Mouse (Mus musculus) lung, embryonic 14.5 days (tissue): Measurements from ENCODE around the gene Fhit. TPM values are rescaled to one million over a fixed set of nuclear protein-coding genes. Genes with fewer than 3 reads are reported as not detected.

Experiments used
- ATAC-seq: fragments of 200-750 bp; cut with Nextera tagmentation; 2 replicates; pipeline ENCODE4 v1.8.0; 2017; ENCODE audit warnings: mild to moderate bottlenecking, moderate TSS enrichment, moderate library complexity; ENCODE audit not compliant: insufficient read depth
- DNase-seq: peaks from one replicate; pipeline ENCODE4 v3.0.0-alpha.2; 2015
- H3K27ac ChIP-seq: fragments of 300-500 bp; sonication (generic); 2 replicates; pipeline ENCODE4 v1.5.1; 2014; ENCODE audit warnings: low read depth, mild to moderate bottlenecking, moderate library complexity
- H3K27me3 ChIP-seq: fragments of 300-500 bp; sonication (generic); 2 replicates; pipeline ENCODE4 v1.6.1; 2014; ENCODE audit warnings: low read length, control low read depth; ENCODE audit not compliant: insufficient read depth
- H3K36me3 ChIP-seq: fragments of 300-500 bp; sonication (generic); 2 replicates; pipeline ENCODE4 v1.6.1; 2014; ENCODE audit warnings: control low read depth; ENCODE audit not compliant: insufficient read depth
- H3K4me1 ChIP-seq: fragments of 300-500 bp; sonication (generic); 2 replicates; pipeline ENCODE4 v1.6.1; 2014; ENCODE audit warnings: antibody characterized with exemption, control low read depth; ENCODE audit not compliant: insufficient read depth
- H3K4me2 ChIP-seq: fragments of 300-500 bp; sonication (generic); 2 replicates; pipeline ENCODE4 v1.6.1; 2014; ENCODE audit warnings: mild to moderate bottlenecking
- H3K4me3 ChIP-seq: fragments of 300-500 bp; sonication (generic); 2 replicates; pipeline ENCODE4 v1.5.1; 2014; ENCODE audit warnings: low read depth, low read length
- H3K9ac ChIP-seq: fragments of 300-500 bp; sonication (generic); 2 replicates; pipeline ENCODE4 v1.6.1; 2014
- H3K9me3 ChIP-seq: fragments of 300-500 bp; sonication (generic); 2 replicates; pipeline ENCODE4 v1.6.1; 2016; ENCODE audit warnings: low read depth, low read length, control low read depth
- CTCF ChIP-seq: IDR thresholded peaks from 2 replicates; pipeline ENCODE4 v1.5.1; 2016; ENCODE audit warnings: antibody characterized with exemption, low read depth
- WGBS: fragments of 180-500 bp; shearing (Covaris S2); extraction: QIAGEN DNeasy Blood & Tissue Kit; methylation state at CpG from one replicate; pipeline ENCODE4 v1.1.7; 2014; 5-methylcytosine and 5-hydroxymethylcytosine counted together
- polyA plus RNA-seq: library from polyadenylated mRNA; unstranded; fragments of >200 nt; fragmentation: Nextera tagmentation; extraction: Ambion mirVana; gene quantifications from 2 replicates; pipeline ENCODE4 v1.2.1, GENCODE M21; 2014

Gene Fhit
- polyA plus RNA-seq, 1 experiment from 2014 or later, result 5.3 TPM

GRCm38 (mm10) chr14:9634247-9634991 is 1527.4 kb downstream of the Fhit start:
- no peak overlapping the region for H3K4me2 ChIP-seq
- H3K9me3 ChIP-seq, result no peaks in the 10 kb centered on the region
- H3K27me3 ChIP-seq, result no peaks in the 10 kb centered on the region
- no peak overlapping the region for H3K9ac ChIP-seq
- no peak overlapping the region for H3K4me3 ChIP-seq
- no peak overlapping the region for H3K27ac ChIP-seq
- no peaks in the 10 kb centered on the region for H3K4me1 ChIP-seq
- ATAC-seq (peak; percentile 59; the same call in 1 of the 2 replicates), DNase-seq (no peak)
- no peaks in the 10 kb centered on the region for H3K36me3 ChIP-seq
- no peak for TF ChIP-seq CTCF
- WGBS, result 41% methylated on average over 1 of the region's 1 CpGs

GRCm38 (mm10) chr14:9632537-9632936 is 1529.3 kb downstream of the Fhit start:
- Histone ChIP-seq H3K4me3 (no peak overlapping the region), H3K9me3 (no peaks in the 10 kb centered on the region), H3K27ac (no peak overlapping the region), H3K27me3 (no peaks in the 10 kb centered on the region), H3K4me1 (no peaks in the 10 kb centered on the region), H3K4me2 (no peak overlapping the region), H3K9ac (no peak overlapping the region), H3K36me3 (no peaks in the 10 kb centered on the region)
- ATAC-seq, result no peak
- WGBS, result 38% methylated on average over 3 of the region's 3 CpGs
- no peak for TF ChIP-seq CTCF
- DNase-seq, result no peak

GRCm38 (mm10) chr14:9623219-9624043 is 1538.4 kb downstream of the Fhit start:
- Histone ChIP-seq H3K27me3 (no peaks in the 10 kb centered on the region), H3K36me3 (no peaks in the 10 kb centered on the region), H3K9ac (no peak overlapping the region), H3K4me3 (no peak overlapping the region), H3K4me1 (no peaks in the 10 kb centered on the region), H3K9me3 (no peaks in the 10 kb centered on the region), H3K4me2 (no peak overlapping the region), H3K27ac (no peak overlapping the region)
- WGBS, result 59% methylated on average over 6 of the region's 6 CpGs
- ATAC-seq, result no peak; the same call in 1 of the 2 replicates
- TF ChIP-seq CTCF, result no peak
- peak; percentile 28 for DNase-seq

DNA sequence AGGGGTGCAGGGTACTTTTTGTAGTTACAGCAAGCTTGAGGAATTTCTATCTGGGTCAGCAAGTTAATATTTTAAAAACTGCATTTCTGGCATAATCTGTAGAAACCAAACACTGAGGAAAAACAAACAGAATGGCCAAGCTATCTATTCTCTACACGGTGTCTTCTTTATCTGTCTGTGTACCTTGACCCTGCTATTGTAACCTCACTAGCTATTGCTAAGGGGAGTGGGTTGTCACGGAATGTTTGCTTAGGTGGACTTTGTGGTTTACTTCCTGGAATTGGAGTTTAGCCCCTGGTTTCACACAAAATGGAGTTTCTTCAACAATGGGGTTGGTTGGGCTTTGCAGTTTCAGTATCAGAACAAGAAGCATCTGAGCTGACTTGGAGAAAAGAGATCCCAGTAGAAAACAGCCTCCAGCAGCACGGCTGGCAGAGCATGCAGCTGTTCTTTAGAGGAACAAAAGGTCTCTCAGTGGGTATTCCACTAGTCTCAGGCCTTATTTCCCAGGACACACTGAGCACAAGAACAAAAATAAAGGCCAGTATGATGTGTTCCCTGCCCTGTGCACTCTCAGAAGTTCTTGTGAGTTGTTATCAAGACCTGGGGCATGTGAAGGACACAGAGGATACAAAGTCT is 1540.8 kb downstream of the Fhit start:
- DNase-seq (no peak), ATAC-seq (no peak)
- Histone ChIP-seq H3K4me1 (no peaks in the 10 kb centered on the region), H3K4me2 (no peak overlapping the region), H3K9ac (no peak overlapping the region), H3K9me3 (no peaks in the 10 kb centered on the region), H3K27me3 (no peaks in the 10 kb centered on the region), H3K4me3 (no peak overlapping the region), H3K27ac (no peak overlapping the region), H3K36me3 (no peaks in the 10 kb centered on the region)
- no peak for TF ChIP-seq CTCF
- 17% methylated on average over 3 of the region's 3 CpGs for WGBS

DNA sequence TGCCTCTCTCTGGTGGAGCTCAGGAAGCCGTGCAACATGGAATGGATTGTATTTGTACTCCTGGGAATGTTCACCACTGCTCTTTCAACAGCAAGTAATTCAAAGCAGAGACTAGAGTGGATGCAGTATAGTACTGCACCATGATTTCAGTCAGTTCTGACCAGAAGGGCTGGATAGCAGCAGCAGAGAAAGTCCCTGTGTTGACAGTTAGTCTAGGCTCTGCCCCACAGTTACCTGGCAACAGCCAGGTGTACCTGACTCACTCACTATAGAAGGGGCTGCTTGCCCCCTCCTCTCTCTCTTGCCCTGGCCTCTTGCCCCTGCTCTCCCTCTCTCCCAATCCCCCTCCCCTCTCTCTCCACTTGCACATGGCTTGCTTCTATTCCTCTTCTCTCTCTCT is 1542.0 kb downstream of the Fhit start:
- TF ChIP-seq CTCF, result no peak
- H3K9ac ChIP-seq, result no peak overlapping the region
- H3K27ac ChIP-seq, result no peak overlapping the region
- no peaks in the 10 kb centered on the region for H3K36me3 ChIP-seq
- H3K9me3 ChIP-seq, result no peaks in the 10 kb centered on the region
- no peaks in the 10 kb centered on the region for H3K27me3 ChIP-seq
- H3K4me2 ChIP-seq, result no peak overlapping the region
- DNase-seq (no peak), ATAC-seq (peak; percentile 52; the same call in 1 of the 2 replicates)
- no peaks in the 10 kb centered on the region for H3K4me1 ChIP-seq
- H3K4me3 ChIP-seq, result no peak overlapping the region
- WGBS, result 40% methylated on average over 1 of the region's 1 CpGs

DNA sequence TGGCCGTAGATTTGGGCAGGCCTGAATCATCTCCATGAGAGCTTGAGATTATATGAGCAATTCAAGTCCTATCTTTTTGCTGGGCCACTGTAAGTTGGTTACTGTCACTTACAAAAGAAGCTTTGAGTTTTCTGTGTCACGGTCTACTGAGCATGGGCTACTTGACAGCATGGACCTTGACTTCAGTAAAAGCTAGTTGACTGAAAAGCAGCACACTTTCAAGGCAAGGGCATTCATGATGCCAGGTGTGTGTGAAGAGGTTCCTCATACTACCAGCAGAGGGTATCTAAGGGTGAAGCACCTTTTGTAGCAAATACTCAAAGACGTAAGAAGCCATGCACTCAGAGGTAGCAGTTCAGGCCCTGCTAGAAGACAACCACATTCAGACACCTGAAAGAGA is 1548.7 kb downstream of the Fhit start:
- Histone ChIP-seq H3K4me1 (no peaks in the 10 kb centered on the region), H3K9ac (no peak overlapping the region), H3K27ac (no peak overlapping the region), H3K4me3 (no peak overlapping the region), H3K9me3 (no peaks in the 10 kb centered on the region), H3K27me3 (no peaks in the 10 kb centered on the region), H3K4me2 (no peak overlapping the region), H3K36me3 (no peaks in the 10 kb centered on the region)
- DNase-seq (no peak), ATAC-seq (no peak)
- TF ChIP-seq CTCF, result no peak
- WGBS, result 88% methylated on average over 3 of the region's 3 CpGs

GRCm38 (mm10) chr14:9609120-9609519 is 1552.7 kb downstream of the Fhit start:
- DNase-seq, result no peak
- H3K4me2 ChIP-seq, result no peak overlapping the region
- H3K4me3 ChIP-seq, result no peak overlapping the region
- no peaks in the 10 kb centered on the region for H3K36me3 ChIP-seq
- no peaks in the 10 kb centered on the region for H3K9me3 ChIP-seq
- ATAC-seq, result no peak
- TF ChIP-seq CTCF, result no peak
- H3K9ac ChIP-seq, result no peak overlapping the region
- 74% methylated on average over 7 of the region's 7 CpGs for WGBS
- H3K4me1 ChIP-seq, result no peaks in the 10 kb centered on the region
- H3K27me3 ChIP-seq, result no peaks in the 10 kb centered on the region
- H3K27ac ChIP-seq, result no peak overlapping the region
